Mouse (Mus musculus): ENCODE data around the gene Krtap1-4. TPM values are rescaled to one million over a fixed set of nuclear protein-coding genes. Genes with fewer than 3 reads are reported as not detected.
A peak's percentile ranks its signal among the peaks of the same experiment; 100 is the strongest.
"Not testable (repeated sequence)": the region's sequence is repeated elsewhere in the genome, so short reads cannot be mapped to it uniquely, and the experiment has no call there.

The Krtap1-4 gene
- polyA plus RNA-seq (2014; fragmentation: Nextera tagmentation; extraction: Ambion mirVana): not detected in 2 replicates

DNA sequence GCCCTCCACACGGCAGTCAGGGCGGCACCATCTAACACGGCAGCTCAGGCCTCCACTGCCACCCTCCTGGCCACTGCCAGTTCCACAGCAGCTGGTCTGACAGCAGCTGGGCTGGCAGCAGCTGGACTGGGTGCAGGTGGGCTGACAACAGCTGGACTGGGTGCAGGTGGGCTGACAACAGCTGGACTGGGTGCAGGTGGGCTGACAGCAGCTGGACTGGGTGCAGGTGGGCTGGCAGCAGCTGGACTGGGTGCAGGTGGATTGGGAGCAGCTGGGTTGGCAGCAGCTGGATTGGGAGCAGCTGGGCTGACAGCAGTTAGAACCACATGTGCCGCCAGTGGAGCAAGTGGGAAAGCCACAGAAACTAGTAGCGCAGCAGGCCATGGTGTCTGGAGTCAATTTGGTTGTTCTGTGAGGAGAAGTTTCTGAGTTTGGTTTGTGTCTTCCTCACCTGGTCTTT, at the start of gene Krtap1-4:
Gene Krtap1-4, minus strand, starts transcription at position 410 of the 460 bp plus-strand sequence.
- peak; percentile 20 for DNase-seq (ENCODE audit: low spot score)
- Histone ChIP-seq H3K4me2 (ENCODE audit: low read depth, severe bottlenecking) (no peak within 1 kb of the TSS), H3K9me3 (ENCODE audit: control insufficient read depth, low read length) (no peaks in the 10 kb centered on the region), H3K27ac (replicated peaks; ENCODE audit: low read depth, low read length) (no peak within 1 kb of the TSS), H3K36me3 (ENCODE audit: control insufficient read depth, insufficient read depth, low read length) (no peaks in the 10 kb centered on the region), H3K4me3 (ENCODE audit: low read depth, low read length) (no peak within 1 kb of the TSS), H3K27me3 (ENCODE audit: control insufficient read depth, insufficient read depth, low read length) (no peaks in the 10 kb centered on the region), H3K9ac (ENCODE audit: low read length) (no peak within 1 kb of the TSS), H3K4me1 (ENCODE audit: control insufficient read depth, insufficient read depth, low read length) (no peaks in the 10 kb centered on the region)
- 65% methylated on average over 5 of the region's 5 CpGs for WGBS
- ATAC-seq (ENCODE audit: insufficient number of reproducible peaks, low FRiP score, low TSS enrichment, low read depth): no peak

DNA sequence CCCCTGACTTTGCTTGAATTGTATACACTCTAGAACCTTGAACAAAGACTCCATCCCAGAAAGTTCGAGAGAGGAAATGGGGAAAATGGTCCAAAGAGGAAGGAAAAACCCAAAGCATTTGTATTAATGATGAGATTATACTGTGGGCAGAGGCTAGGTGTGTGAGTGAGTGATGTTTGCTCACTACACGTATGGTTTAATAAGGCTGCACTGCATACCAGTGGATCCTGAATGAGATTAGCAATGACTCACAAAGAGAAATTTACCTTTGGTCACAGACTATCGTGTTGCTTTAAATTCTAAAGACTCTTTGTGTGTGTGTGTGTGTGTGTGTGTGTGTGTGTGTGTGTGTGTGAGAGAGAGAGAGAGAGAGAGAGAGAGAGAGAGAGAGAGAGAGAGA, 47.4 kb upstream of the Krtap1-4 start:
- H3K27me3 ChIP-seq (ENCODE audit: control insufficient read depth, insufficient read depth, low read length): no peaks in the 10 kb centered on the region
- no peaks in the 10 kb centered on the region for H3K4me1 ChIP-seq (ENCODE audit: control insufficient read depth, insufficient read depth, low read length)
- H3K27ac ChIP-seq (replicated peaks; ENCODE audit: low read depth, low read length): no peak overlapping the region
- ATAC-seq (ENCODE audit: insufficient number of reproducible peaks, low FRiP score, low TSS enrichment, low read depth) (no peak), DNase-seq (ENCODE audit: low spot score) (no peak)
- H3K9me3 ChIP-seq (ENCODE audit: control insufficient read depth, low read length): no peaks in the 10 kb centered on the region
- no peak overlapping the region for H3K4me2 ChIP-seq (ENCODE audit: low read depth, severe bottlenecking)
- no peak overlapping the region for H3K4me3 ChIP-seq (ENCODE audit: low read depth, low read length)
- H3K9ac ChIP-seq (ENCODE audit: low read length): no peak overlapping the region
- WGBS: 82% methylated on average over 3 of the region's 3 CpGs
- no peaks in the 10 kb centered on the region for H3K36me3 ChIP-seq (ENCODE audit: control insufficient read depth, insufficient read depth, low read length)

DNA sequence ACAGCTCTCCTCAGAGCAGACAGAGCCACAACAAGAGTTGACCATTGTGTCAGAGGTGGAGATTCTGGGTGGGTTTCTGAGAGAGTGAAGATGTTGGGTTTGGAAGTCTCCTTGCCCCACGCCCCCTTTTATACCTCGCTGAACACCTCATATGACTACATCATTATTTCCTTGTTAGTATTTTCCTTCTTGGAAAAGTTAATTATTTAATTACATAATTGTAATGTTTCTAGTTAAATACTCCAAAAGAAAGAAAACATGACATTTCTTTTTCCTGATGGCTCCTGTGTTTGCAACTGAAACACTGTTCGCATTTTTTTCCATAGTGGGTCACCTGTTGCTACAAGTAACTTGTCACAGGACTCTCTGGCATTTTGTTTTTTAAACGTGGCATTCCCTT, 44.7 kb upstream of the Krtap1-4 start, which contains the start of gene Krtap4-1:
Gene Krtap4-1, minus strand, starts transcription at position 101 of the 400 bp plus-strand sequence.
- Histone ChIP-seq H3K27me3 (ENCODE audit: control insufficient read depth, insufficient read depth, low read length) (no peaks in the 10 kb centered on the region), H3K9me3 (ENCODE audit: control insufficient read depth, low read length) (no peaks in the 10 kb centered on the region), H3K9ac (ENCODE audit: low read length) (no peak within 1 kb of the TSS), H3K4me1 (ENCODE audit: control insufficient read depth, insufficient read depth, low read length) (no peaks in the 10 kb centered on the region), H3K4me3 (ENCODE audit: low read depth, low read length) (no peak within 1 kb of the TSS), H3K36me3 (ENCODE audit: control insufficient read depth, insufficient read depth, low read length) (no peaks in the 10 kb centered on the region), H3K4me2 (ENCODE audit: low read depth, severe bottlenecking) (no peak within 1 kb of the TSS), H3K27ac (replicated peaks; ENCODE audit: low read depth, low read length) (no peak within 1 kb of the TSS)
- no peak for ATAC-seq (ENCODE audit: insufficient number of reproducible peaks, low FRiP score, low TSS enrichment, low read depth)
- no peak for DNase-seq (ENCODE audit: low spot score)
- 78% methylated on average over 4 of the region's 4 CpGs for WGBS

DNA sequence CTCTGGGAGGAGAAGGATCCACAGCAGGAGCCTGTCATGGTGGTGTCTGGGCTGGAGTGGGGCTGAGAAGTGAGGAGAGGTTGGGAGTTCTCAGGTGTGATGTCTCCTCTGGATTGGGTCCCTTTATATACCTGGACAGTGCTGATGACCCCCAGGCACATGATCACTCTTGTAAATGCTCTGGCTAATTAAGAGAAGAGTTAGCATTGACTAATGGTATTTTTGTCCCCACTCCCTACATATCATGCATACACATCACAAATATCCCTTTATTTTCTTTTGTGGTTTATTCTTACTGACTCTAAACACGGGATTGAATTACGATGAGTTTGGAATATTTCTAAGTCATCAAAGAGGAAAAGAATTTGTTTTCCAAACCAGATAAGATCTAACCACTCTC, 36.9 kb upstream of the Krtap1-4 start, which contains the start of gene Gm11562:
Gene Gm11562, minus strand, starts transcription at position 101 of the 400 bp plus-strand sequence.
- ATAC-seq (ENCODE audit: insufficient number of reproducible peaks, low FRiP score, low TSS enrichment, low read depth): no peak
- H3K4me3 ChIP-seq (ENCODE audit: low read depth, low read length): no peak within 1 kb of the TSS
- no peak for DNase-seq (ENCODE audit: low spot score)
- no peaks in the 10 kb centered on the region for H3K4me1 ChIP-seq (ENCODE audit: control insufficient read depth, insufficient read depth, low read length)
- no peak within 1 kb of the TSS for H3K27ac ChIP-seq (replicated peaks; ENCODE audit: low read depth, low read length)
- no peak within 1 kb of the TSS for H3K9ac ChIP-seq (ENCODE audit: low read length)
- no peak within 1 kb of the TSS for H3K4me2 ChIP-seq (ENCODE audit: low read depth, severe bottlenecking)
- no peaks in the 10 kb centered on the region for H3K27me3 ChIP-seq (ENCODE audit: control insufficient read depth, insufficient read depth, low read length)
- H3K36me3 ChIP-seq (ENCODE audit: control insufficient read depth, insufficient read depth, low read length): no peaks in the 10 kb centered on the region
- H3K9me3 ChIP-seq (ENCODE audit: control insufficient read depth, low read length): no peaks in the 10 kb centered on the region
- WGBS: 85% methylated on average over 2 of the region's 2 CpGs

DNA sequence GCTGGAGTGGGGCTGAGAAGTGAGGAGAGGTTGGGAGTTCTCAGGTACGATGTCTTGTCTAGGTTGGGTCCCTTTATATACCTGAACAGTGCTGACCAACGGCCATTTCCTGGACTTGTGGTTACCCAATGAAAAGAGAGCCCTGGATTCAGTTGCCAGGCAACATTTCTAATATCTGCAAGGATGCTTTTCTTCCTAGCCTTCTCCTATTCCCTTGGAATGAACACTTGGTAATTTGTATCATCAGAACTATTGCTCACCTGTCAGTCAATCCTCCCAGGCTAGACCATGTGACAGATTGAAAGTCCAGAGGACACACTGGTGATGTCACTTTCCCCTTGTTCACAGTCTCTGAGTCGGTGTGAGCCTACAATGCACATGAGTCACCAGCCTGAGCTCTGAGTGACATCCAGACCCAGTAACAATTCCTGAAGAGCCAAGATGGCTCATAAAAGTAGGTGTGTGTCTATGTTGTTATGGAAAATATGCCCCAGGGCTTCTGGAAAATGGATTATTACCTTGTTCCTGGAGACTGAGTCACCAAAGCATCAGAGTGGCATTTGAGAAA, 31.4 kb upstream of the Krtap1-4 start, which contains the start of gene Krtap2-4:
Gene Krtap2-4, minus strand, starts transcription at position 51 of the 568 bp plus-strand sequence.
- ATAC-seq (ENCODE audit: insufficient number of reproducible peaks, low FRiP score, low TSS enrichment, low read depth): no peak
- 81% methylated on average over 3 of the region's 3 CpGs for WGBS
- Histone ChIP-seq H3K4me1 (ENCODE audit: control insufficient read depth, insufficient read depth, low read length) (no peaks in the 10 kb centered on the region), H3K4me3 (ENCODE audit: low read depth, low read length) (no peak within 1 kb of the TSS), H3K9me3 (ENCODE audit: control insufficient read depth, low read length) (no peaks in the 10 kb centered on the region), H3K27ac (replicated peaks; ENCODE audit: low read depth, low read length) (no peak within 1 kb of the TSS), H3K36me3 (ENCODE audit: control insufficient read depth, insufficient read depth, low read length) (no peaks in the 10 kb centered on the region), H3K9ac (ENCODE audit: low read length) (no peak within 1 kb of the TSS), H3K27me3 (ENCODE audit: control insufficient read depth, insufficient read depth, low read length) (no peaks in the 10 kb centered on the region), H3K4me2 (ENCODE audit: low read depth, severe bottlenecking) (no peak within 1 kb of the TSS)
- DNase-seq (ENCODE audit: low spot score): no peak

DNA sequence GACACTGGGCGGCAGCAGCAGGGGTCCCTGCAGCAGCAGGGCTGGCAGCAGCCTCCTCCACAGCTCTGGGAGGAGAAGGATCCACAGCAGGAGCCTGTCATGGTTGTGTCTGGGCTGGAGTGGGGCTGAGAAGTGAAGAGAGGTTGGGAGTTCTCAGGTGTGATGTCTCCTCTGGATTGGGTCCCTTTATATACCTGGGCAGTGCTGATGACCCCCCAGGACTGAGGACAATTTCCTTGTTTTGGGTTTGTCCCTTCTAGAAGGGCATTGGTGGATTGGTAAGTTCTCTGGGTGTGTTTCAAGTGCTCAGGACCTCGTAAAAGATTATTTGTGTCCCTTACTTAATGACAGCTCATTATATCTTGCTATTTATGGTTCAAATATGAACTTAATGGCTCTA, 26.6 kb upstream of the Krtap1-4 start, which contains the start of gene Gm11937:
Gene Gm11937, minus strand, starts transcription at position 101 of the 400 bp plus-strand sequence.
- H3K4me3 ChIP-seq (ENCODE audit: low read depth, low read length); H3K27me3 ChIP-seq (ENCODE audit: control insufficient read depth, insufficient read depth, low read length); H3K4me1 ChIP-seq (ENCODE audit: control insufficient read depth, insufficient read depth, low read length); H3K9me3 ChIP-seq (ENCODE audit: control insufficient read depth, low read length); H3K9ac ChIP-seq (ENCODE audit: low read length); H3K36me3 ChIP-seq (ENCODE audit: control insufficient read depth, insufficient read depth, low read length); ATAC-seq (ENCODE audit: insufficient number of reproducible peaks, low FRiP score, low TSS enrichment, low read depth); H3K27ac ChIP-seq (replicated peaks; ENCODE audit: low read depth, low read length); H3K4me2 ChIP-seq (ENCODE audit: low read depth, severe bottlenecking); DNase-seq (ENCODE audit: low spot score): not testable (repeated sequence)
- 54% methylated on average over 1 of the region's 2 CpGs for WGBS

DNA sequence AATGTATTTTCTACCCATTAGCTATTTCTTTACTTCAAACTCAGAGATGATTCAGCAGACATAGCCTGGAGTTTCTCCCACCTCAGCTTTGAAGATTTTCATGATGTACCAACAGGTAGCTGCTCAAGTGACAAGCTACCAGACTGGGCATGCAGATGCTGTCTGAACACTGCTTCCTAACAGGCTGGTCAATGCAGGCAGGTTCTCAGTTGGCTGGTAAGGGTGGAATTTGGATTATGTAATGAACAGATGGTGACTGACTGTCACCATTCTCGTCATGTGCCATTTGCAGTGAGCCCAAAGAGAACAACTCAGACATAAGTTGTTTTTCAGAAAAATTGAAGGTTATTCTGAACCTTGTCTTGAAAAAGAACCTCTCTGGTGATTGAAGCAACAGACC, 25.7 kb upstream of the Krtap1-4 start:
- no peak for ATAC-seq (ENCODE audit: insufficient number of reproducible peaks, low FRiP score, low TSS enrichment, low read depth)
- Histone ChIP-seq H3K27ac (replicated peaks; ENCODE audit: low read depth, low read length) (no peak overlapping the region), H3K27me3 (ENCODE audit: control insufficient read depth, insufficient read depth, low read length) (no peaks in the 10 kb centered on the region), H3K4me2 (ENCODE audit: low read depth, severe bottlenecking) (no peak overlapping the region), H3K9me3 (ENCODE audit: control insufficient read depth, low read length) (no peaks in the 10 kb centered on the region), H3K36me3 (ENCODE audit: control insufficient read depth, insufficient read depth, low read length) (no peaks in the 10 kb centered on the region), H3K4me3 (ENCODE audit: low read depth, low read length) (no peak overlapping the region), H3K4me1 (ENCODE audit: control insufficient read depth, insufficient read depth, low read length) (no peaks in the 10 kb centered on the region), H3K9ac (ENCODE audit: low read length) (no peak overlapping the region)
- WGBS: 70% methylated on average over 1 of the region's 1 CpGs
- no peak for DNase-seq (ENCODE audit: low spot score)

DNA sequence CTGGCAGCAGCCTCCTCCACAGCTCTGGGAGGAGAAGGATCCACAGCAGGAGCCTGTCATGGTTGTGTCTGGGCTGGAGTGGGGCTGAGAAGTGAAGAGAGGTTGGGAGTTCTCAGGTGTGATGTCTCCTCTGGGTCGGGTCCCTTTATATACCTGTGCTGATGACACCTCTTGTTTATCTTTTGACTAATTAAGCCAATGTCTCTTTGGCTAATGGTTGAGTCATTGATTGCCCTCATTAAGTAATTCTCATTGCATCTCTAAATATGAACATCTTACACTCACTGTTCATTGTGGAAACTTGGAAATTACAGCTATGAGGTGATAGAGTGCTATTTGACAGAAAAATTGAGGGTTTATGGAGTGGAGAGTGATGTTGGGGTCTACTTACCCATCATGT, 19.8 kb upstream of the Krtap1-4 start, which contains the start of gene Gm11938:
Gene Gm11938, minus strand, starts transcription at position 101 of the 400 bp plus-strand sequence.
- H3K4me3 ChIP-seq (ENCODE audit: low read depth, low read length); H3K36me3 ChIP-seq (ENCODE audit: control insufficient read depth, insufficient read depth, low read length); ATAC-seq (ENCODE audit: insufficient number of reproducible peaks, low FRiP score, low TSS enrichment, low read depth); H3K9ac ChIP-seq (ENCODE audit: low read length); H3K9me3 ChIP-seq (ENCODE audit: control insufficient read depth, low read length); H3K27ac ChIP-seq (replicated peaks; ENCODE audit: low read depth, low read length); H3K27me3 ChIP-seq (ENCODE audit: control insufficient read depth, insufficient read depth, low read length); H3K4me2 ChIP-seq (ENCODE audit: low read depth, severe bottlenecking); DNase-seq (ENCODE audit: low spot score); H3K4me1 ChIP-seq (ENCODE audit: control insufficient read depth, insufficient read depth, low read length): not testable (repeated sequence)
- 45% methylated on average over 1 of the region's 1 CpGs for WGBS

Data from limb, embryonic 11.5 days (tissue).